Mouse (Mus musculus) forebrain, postnatal 0 days (tissue): Measurements from ENCODE around the gene D630023F18Rik. TPM values are rescaled to one million over a fixed set of nuclear protein-coding genes. Genes with fewer than 3 reads are reported as not detected.

Experiments used
- ATAC-seq: fragments of 200-750 bp; cut with Nextera tagmentation; 2 replicates; pipeline ENCODE4 v1.8.0; 2017; ENCODE audit warnings: mild to moderate bottlenecking, moderate library complexity
- DNase-seq: peaks from one replicate; pipeline ENCODE4 v3.0.0-alpha.2; 2015
- H3K27ac ChIP-seq: fragments of 300-500 bp; sonication (generic); 2 replicates; pipeline ENCODE4 v1.5.1; 2014; ENCODE audit warnings: low read depth, mild to moderate bottlenecking, antibody characterized with exemption, low read length, moderate library complexity, mixed read lengths
- H3K27me3 ChIP-seq: fragments of 300-500 bp; sonication (generic); 2 replicates; pipeline ENCODE4 v1.6.1; 2014; ENCODE audit warnings: mild to moderate bottlenecking, low read length, mixed read lengths; ENCODE audit not compliant: insufficient read depth
- H3K36me3 ChIP-seq: fragments of 300-500 bp; sonication (generic); 2 replicates; pipeline ENCODE4 v1.6.1; 2014; ENCODE audit warnings: mild to moderate bottlenecking, moderate library complexity; ENCODE audit not compliant: insufficient read depth
- H3K4me1 ChIP-seq: fragments of 300-500 bp; sonication (generic); 2 replicates; pipeline ENCODE4 v1.6.1; 2014; ENCODE audit warnings: antibody characterized with exemption; ENCODE audit not compliant: insufficient read depth
- H3K4me2 ChIP-seq: fragments of 300-500 bp; sonication (generic); 2 replicates; pipeline ENCODE4 v1.6.1; 2014; ENCODE audit warnings: low read depth, mild to moderate bottlenecking, moderate library complexity
- H3K4me3 ChIP-seq: fragments of 300-500 bp; sonication (generic); 2 replicates; pipeline ENCODE4 v1.5.1; 2014; ENCODE audit warnings: low read depth, low read length, mixed read lengths
- H3K9ac ChIP-seq: fragments of 300-500 bp; sonication (generic); 2 replicates; pipeline ENCODE4 v1.6.1; 2014; ENCODE audit warnings: mild to moderate bottlenecking
- H3K9me3 ChIP-seq: fragments of 300-500 bp; sonication (generic); 2 replicates; pipeline ENCODE4 v1.6.1; 2016; ENCODE audit warnings: low read length
- CTCF ChIP-seq: sonication (generic); IDR thresholded peaks from 2 replicates; pipeline ENCODE4 v1.5.1; 2016; ENCODE audit warnings: antibody characterized with exemption, control low read depth, low read depth
- WGBS: fragments of 180-500 bp; shearing (Covaris S2); extraction: QIAGEN DNeasy Blood & Tissue Kit; methylation state at CpG from one replicate; pipeline ENCODE4 v1.1.7; 2014; 5-methylcytosine and 5-hydroxymethylcytosine counted together
- polyA plus RNA-seq: library from polyadenylated mRNA; unstranded; fragments of >200 nt; fragmentation: Nextera tagmentation; extraction: Ambion mirVana; gene quantifications from 2 replicates; pipeline ENCODE4 v1.2.1, GENCODE M21; 2015
- total RNA-seq: library from RNA; depleted of rRNA; stranded (reverse); fragments of >200 nt; gene quantifications from 2 replicates; pipeline ENCODE4 v1.2.3, GENCODE M21; 2014; rRNA removed

The D630023F18Rik gene
- 6.5 and 9.8 TPM in 2 replicates for total RNA-seq
- polyA plus RNA-seq, result 8.2 and 12.3 TPM in 2 replicates

DNA sequence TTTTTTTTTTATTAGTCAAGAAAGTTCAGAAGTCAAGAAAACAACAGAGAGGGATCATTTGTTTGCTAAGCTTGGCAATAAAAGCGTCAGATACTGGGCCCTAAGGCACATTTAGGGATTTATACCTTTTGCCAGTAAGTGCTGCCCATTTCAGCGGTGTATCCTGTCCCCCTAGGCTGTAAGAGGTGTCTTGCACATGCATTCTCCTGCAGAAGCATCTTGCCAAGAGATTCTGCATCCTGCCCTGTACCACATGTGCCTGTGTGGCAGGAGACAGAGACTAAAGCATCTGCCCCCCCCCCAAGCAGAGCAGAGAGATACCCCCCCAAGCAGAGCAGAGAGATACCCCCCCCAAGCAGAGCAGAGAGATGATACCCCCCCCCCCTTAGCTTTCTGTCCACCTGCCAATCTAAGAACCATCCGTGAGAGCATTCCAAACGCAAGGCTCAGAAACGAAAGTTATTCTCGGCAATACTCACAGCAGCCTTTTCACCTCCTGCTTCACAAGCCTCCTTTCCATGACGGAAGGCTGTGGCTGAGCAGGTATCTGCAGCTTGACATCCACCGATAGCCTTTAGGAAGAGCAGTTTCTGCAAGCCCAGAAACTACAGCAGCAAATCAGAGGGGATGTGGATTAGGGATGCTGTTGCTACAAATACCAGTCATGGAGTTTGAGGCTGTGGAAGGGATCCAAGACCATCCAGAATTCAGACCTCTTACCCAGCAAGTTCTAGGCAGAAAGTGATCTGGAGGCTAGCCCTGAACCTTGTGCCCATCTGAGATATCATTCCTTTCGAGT, at the start of gene D630023F18Rik:
TSS of gene D630023F18Rik (minus strand) at position 641 of the 799 bp plus-strand sequence.
- H3K4me2 ChIP-seq, result peak within 1 kb of the TSS; percentile 43
- peak within 1 kb of the TSS; percentile 32 for H3K4me3 ChIP-seq
- DNase-seq (peak; percentile 29), ATAC-seq (no peak; the same call in 1 of the 2 replicates)
- H3K27ac ChIP-seq, result no peak within 1 kb of the TSS
- no peaks in the 10 kb centered on the region for H3K36me3 ChIP-seq
- H3K27me3 ChIP-seq, result no peaks in the 10 kb centered on the region
- H3K4me1 ChIP-seq, result no peaks in the 10 kb centered on the region
- H3K9me3 ChIP-seq, result no peaks in the 10 kb centered on the region
- no peak for TF ChIP-seq CTCF
- 0 out of 2 replicates have a peak within 1 kb of the TSS, but pooled peaks have one; percentile 29 for H3K9ac ChIP-seq
- WGBS, result 20% methylated on average over 9 of the region's 9 CpGs

DNA sequence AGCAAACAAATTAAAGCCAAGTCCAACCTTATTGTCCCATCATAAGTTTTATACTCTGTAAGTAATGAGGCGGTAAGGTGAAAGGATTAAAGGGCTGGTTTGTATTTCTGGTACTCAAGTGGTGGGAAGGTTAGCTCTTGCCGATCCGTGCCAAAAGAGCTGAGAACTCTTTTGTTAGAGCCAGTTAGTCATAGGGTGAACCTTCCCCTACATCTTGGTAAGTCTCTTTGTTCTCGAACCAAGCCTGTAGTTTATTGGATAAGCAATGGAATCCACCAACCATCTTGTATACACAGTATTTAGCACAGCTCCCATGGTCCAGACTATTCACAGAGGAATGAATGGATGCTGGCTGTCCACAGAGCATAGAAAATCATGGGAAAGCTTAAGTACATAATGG, 48.6 kb upstream of the D630023F18Rik start:
- H3K9ac ChIP-seq, result no peak overlapping the region
- ATAC-seq (peak; percentile 18; the same call in 1 of the 2 replicates), DNase-seq (no peak)
- no peak overlapping the region for H3K4me2 ChIP-seq
- peaks cover 13% of the 10 kb centered on the region; the same call in 1 of the 2 replicates for H3K4me1 ChIP-seq
- H3K4me3 ChIP-seq, result no peak overlapping the region
- H3K27me3 ChIP-seq, result no peaks in the 10 kb centered on the region
- 30% methylated on average over 4 of the region's 4 CpGs for WGBS
- peaks cover 58% of the 10 kb centered on the region for H3K36me3 ChIP-seq
- no peaks in the 10 kb centered on the region for H3K9me3 ChIP-seq
- H3K27ac ChIP-seq, result no peak overlapping the region
- no peak for TF ChIP-seq CTCF

DNA sequence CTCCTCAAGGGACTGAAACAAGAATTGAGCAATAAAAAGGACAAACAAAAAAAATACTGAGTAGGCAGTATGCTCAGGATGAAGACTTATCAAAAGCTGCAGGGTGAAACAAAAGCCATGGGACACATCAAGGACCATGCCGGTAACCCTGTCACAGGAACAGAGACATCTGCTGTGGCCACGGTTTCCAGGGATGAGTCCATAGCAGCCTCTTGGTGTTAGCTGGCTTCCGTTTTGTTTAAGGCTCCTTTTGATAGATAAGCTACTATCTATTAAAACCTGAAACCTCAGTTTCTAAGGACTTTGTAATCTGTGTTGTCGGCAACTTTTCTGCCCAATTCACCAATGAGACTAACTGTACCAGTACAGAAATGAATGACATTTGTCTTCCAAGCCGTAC, 46.9 kb upstream of the D630023F18Rik start:
- TF ChIP-seq CTCF, result no peak
- H3K4me3 ChIP-seq, result no peak overlapping the region
- no peak for ATAC-seq
- H3K27ac ChIP-seq, result no peak overlapping the region
- peaks cover 72% of the 10 kb centered on the region for H3K36me3 ChIP-seq
- H3K9me3 ChIP-seq, result no peaks in the 10 kb centered on the region
- 90% methylated on average over 5 of the region's 5 CpGs for WGBS
- H3K4me2 ChIP-seq, result no peak overlapping the region
- H3K4me1 ChIP-seq, result 0 out of 2 replicates have a peak, but pooled peaks cover 5% of the 10 kb centered on the region
- no peak for DNase-seq
- no peaks in the 10 kb centered on the region for H3K27me3 ChIP-seq
- no peak overlapping the region for H3K9ac ChIP-seq

DNA sequence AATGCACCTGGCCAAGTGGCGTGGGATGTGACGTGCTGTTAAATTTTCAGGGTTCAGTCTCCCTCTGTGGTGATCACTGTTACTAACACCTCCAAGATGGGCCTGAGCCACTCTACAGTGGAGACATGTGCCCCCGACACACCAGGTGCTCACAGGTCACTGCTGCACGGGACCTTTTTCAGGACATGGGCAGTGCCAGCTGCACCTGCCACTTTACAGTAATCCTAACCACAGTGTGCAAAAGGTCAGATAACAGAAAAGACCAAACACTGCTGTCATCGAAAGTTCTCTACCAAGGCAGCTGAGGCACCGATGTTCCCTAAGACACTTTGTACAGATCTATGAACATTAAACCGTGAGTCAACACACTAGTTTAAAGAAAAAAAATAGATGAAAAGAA, 46.5 kb upstream of the D630023F18Rik start:
- peaks cover 73% of the 10 kb centered on the region for H3K36me3 ChIP-seq
- WGBS, result 95% methylated on average over 7 of the region's 7 CpGs
- DNase-seq (no peak), ATAC-seq (no peak)
- H3K4me1 ChIP-seq, result 0 out of 2 replicates have a peak, but pooled peaks cover 5% of the 10 kb centered on the region
- no peak overlapping the region for H3K4me3 ChIP-seq
- no peak overlapping the region for H3K27ac ChIP-seq
- H3K4me2 ChIP-seq, result no peak overlapping the region
- no peak for TF ChIP-seq CTCF
- H3K27me3 ChIP-seq, result no peaks in the 10 kb centered on the region
- H3K9me3 ChIP-seq, result no peaks in the 10 kb centered on the region
- no peak overlapping the region for H3K9ac ChIP-seq

DNA sequence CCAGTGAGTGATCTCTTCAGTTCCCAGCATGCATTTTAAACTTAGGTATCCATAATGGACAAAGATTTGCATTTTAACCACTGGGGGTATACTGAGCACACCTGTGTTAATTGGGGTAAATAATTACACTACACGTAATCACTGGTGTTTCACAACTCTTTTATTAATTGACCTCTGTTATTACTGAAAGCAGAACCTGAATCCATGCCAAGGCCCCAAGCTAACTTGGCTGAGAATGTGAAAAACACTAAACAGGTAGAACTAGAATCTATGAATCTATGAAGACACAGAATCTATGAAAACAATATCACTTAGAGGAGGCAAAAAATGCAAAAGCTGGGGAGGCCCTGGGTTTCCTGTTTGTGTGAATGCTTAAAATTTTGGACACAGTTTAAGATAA, 44.5 kb upstream of the D630023F18Rik start:
- 0 out of 2 replicates have a peak, but pooled peaks cover 4% of the 10 kb centered on the region for H3K4me1 ChIP-seq
- peaks cover 79% of the 10 kb centered on the region for H3K36me3 ChIP-seq
- no peak overlapping the region for H3K27ac ChIP-seq
- no peak for DNase-seq
- no peaks in the 10 kb centered on the region for H3K27me3 ChIP-seq
- ATAC-seq, result no peak
- no peak overlapping the region for H3K4me3 ChIP-seq
- no peak overlapping the region for H3K9ac ChIP-seq
- H3K9me3 ChIP-seq, result no peaks in the 10 kb centered on the region
- no peak for TF ChIP-seq CTCF
- H3K4me2 ChIP-seq, result no peak overlapping the region
- 89% methylated on average over 1 of the region's 1 CpGs for WGBS

DNA sequence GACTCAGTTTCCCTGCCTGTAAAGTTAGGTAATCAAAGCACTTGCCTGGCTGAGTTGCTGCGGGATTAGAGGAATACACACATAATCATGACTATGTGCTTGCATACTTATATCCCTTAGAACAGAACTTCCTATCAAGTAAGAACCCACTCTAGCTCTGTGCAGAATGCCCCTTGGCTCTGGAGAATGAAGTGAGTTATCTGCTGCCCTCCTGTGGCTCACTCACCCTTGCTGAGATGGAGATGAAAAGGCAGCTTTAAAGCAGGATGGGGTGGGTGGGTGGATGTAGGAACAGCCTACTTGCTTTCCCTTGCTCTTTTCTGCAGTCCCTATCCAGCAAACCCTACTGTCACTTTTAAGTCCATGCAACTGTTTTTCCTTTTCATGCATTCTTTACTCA, 39.2 kb upstream of the D630023F18Rik start:
- WGBS, result 100% methylated on average over 1 of the region's 1 CpGs
- no peak for DNase-seq

DNA sequence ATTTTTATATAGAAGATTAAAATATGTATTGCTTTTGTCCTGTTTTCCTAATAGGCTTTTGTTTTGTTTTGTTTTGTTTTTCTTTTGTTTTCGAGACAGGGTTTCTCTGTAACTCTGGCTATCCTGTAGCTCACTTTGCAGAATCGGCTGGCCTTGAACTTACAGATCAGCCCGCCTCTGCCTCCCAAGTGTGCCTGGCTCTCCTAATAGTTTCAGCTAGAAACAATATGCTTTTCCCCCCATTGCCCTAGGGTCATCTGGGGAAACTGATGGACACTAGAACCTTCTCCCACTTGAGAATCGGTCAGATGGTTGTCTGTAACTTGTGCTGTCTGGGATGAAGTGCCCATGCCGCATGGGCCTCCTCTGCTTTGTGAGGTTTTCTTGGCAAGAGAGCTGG, 33.1 kb upstream of the D630023F18Rik start:
- Histone ChIP-seq H3K9ac (no peak overlapping the region), H3K9me3 (no peaks in the 10 kb centered on the region), H3K27ac (no peak overlapping the region), H3K4me1 (no peaks in the 10 kb centered on the region), H3K4me2 (no peak overlapping the region), H3K4me3 (no peak overlapping the region), H3K36me3 (peaks cover 30% of the 10 kb centered on the region), H3K27me3 (no peaks in the 10 kb centered on the region)
- no peak for TF ChIP-seq CTCF
- DNase-seq (no peak), ATAC-seq (no peak)
- 88% methylated on average over 5 of the region's 5 CpGs for WGBS

More for the DNA sequence above, 39.2 kb upstream of the D630023F18Rik start:
- Histone ChIP-seq H3K4me2 (no peak overlapping the region), H3K4me1 (no peaks in the 10 kb centered on the region), H3K4me3 (no peak overlapping the region), H3K27ac (no peak overlapping the region), H3K9ac (no peak overlapping the region), H3K36me3 (peaks cover 83% of the 10 kb centered on the region), H3K27me3 (no peaks in the 10 kb centered on the region), H3K9me3 (no peaks in the 10 kb centered on the region)
- 0 out of 2 replicates have a peak, but pooled peaks have one; percentile 32 for ATAC-seq
- TF ChIP-seq CTCF, result peak; percentile 37
